Mouse (Mus musculus) B cell, adult 62 days (primary cell): ENCODE data around the gene Vmn2r114. TPM values are rescaled to one million over a fixed set of nuclear protein-coding genes. Genes with fewer than 3 reads are reported as not detected.

Experiments
- total RNA-seq: library from RNA; stranded (reverse); gene quantifications from 4 replicates; pipeline ENCODE4 v1.2.4, GENCODE M21; 2023

Vmn2r114 gene
- not detected in 4 replicates for total RNA-seq

GRCm38 (mm10) chr17:23312437-23312836, at the start of gene Vmn2r114:
Gene Vmn2r114, minus strand, starts transcription at chr17:23312537.

GRCm38 (mm10) chr17:23343441-23343840, 31.1 kb upstream of the Vmn2r114 start, which contains the start of gene Vmn2r115:
Gene Vmn2r115, plus strand, starts transcription at chr17:23343741.

Other genes with a start within 250 kb of the Vmn2r114 start
- gene Zfp40, start 119.3 kb downstream of the Vmn2r114 start, total RNA-seq, result 5.8 to 10.4 TPM (median 8.3 TPM) in 4 replicates
- gene Vmn2r115, start 31.2 kb upstream of the Vmn2r114 start, total RNA-seq, result not detected in 4 replicates
- gene Vmn2r116, start 72.1 kb upstream of the Vmn2r114 start, total RNA-seq, result not detected in 4 replicates
- gene Vmn2r117, start 167.2 kb upstream of the Vmn2r114 start, total RNA-seq, result not detected in 4 replicates